Mouse (Mus musculus) c-Kit-positive CD71-positive TER-119-negative erythroid progenitor cells, embryonic 14.5 days (primary cell): ENCODE measurements at regions not wholly inside any gene's neighbourhood (a gene's known extent, or its start where the extent isn't known, plus 50 kb on each side); places are given as distances from the start of the nearest gene placed in this dataset.
"Not testable (repeated sequence)": the region's sequence is repeated elsewhere in the genome, so short reads cannot be mapped to it uniquely, and the experiment has no call there.

Experiments
- DNase-seq: peaks from one replicate; pipeline ENCODE4 v3.0.0-alpha.2; 2013; ENCODE audit warnings: low read depth

DNA sequence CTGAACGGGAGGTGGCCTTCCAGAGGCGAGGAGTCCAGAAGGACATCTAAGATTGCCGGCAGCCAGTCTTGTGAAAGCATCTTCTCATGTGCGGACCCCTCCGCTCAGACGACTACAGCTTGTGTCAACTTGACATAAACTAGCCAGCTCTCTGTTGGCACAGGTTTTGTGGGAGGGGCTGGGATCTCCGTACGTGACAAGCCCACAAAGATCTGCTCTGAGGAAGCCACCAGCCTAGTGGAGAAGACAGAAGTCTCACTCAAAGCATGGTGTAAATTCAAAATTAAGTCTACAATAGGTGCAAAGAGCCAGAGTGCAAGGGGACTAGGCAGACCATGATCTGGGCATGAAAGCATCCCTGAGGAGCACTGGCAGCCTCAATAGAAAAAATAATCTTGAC, 128.4 kb upstream of the Slc38a2 start:
- no peak for DNase-seq

DNA sequence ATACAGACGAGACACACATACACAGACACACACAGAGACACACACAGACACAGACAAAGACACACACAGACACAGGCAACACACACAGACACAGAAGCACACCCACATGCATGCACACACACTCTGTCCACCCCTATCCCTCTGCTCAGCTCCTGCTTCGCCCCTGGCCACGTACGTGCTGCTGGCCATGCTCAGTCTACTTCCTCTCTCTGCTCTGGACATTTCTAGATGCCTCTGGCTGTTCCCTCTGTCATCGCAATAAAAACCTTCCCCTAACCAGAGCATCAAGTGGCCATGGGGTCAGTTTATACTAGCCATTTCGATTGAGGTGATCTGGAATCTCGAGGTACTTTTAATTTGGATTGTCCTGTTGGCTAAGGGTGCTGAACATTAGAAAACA, 118.9 kb upstream of the Slc38a2 start:
- no peak for DNase-seq

DNA sequence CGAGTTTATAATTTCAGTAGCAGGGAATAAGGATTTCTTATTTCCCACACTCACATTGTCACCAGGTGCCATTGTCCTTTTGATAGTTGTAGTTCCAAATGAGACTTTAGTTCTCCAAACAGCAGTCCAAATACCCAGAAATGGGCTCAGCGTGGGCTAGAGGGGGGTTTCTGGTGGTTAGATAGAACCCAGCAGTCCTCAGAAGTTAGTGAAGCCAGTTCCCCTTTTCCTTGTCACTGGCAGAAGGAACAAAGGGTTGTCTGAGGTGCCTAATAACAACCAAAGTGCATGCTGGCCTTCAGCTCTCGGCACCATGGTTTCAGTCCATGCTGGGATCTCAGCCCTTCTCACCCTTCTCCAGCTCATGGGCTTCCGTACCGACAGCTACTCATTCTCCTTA, 118.1 kb upstream of the Slc38a2 start:
- DNase-seq: no peak

- DNase-seq: no peak
These were observed 117.6 kb upstream of the Slc38a2 start for GRCm38 (mm10) chr15:96816997-96817570.

- DNase-seq: no peak
These were observed 113.9 kb upstream of the Slc38a2 start for GRCm38 (mm10) chr15:96813472-96813871.

GRCm38 (mm10) chr15:96802729-96803053, 103.2 kb upstream of the Slc38a2 start:
- DNase-seq: no peak

- DNase-seq: peak; percentile 16
These were observed 102.7 kb upstream of the Slc38a2 start for GRCm38 (mm10) chr15:96802034-96802728.

GRCm38 (mm10) chr15:96799228-96799627, 99.7 kb upstream of the Slc38a2 start:
- no peak for DNase-seq

- DNase-seq: no peak
These were observed 98.2 kb upstream of the Slc38a2 start for GRCm38 (mm10) chr15:96797615-96798270.

DNA sequence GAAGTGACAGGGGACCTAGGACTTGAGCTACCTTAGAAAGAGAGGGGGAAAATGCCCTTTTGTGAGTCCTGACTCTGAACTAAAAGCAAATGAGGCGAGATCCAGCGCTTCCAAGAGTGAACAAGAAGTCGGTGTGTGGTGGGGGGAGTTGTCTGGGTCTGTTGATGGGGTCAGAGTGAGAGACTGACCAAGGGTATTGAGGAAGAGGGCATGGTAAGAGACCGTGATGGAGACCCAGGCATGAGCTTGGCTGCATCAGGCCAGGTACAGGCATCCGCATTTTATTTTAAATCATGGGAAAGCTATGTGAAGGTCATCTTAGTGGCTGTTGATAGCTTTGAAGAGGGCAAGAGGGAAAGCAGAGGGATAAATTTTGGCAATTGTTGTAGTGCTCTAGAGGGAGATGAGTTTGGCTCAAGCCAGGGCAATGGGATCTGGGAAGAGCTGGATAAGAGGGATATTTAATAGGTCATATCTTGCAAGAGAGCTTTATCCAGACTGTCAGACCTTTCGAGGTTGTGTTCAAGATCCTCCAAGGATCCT, 94.7 kb upstream of the Slc38a2 start:
- DNase-seq: no peak

GRCm38 (mm10) chr15:96793251-96793650, 93.7 kb upstream of the Slc38a2 start:
- DNase-seq: no peak

- DNase-seq: no peak
These were observed 91.8 kb upstream of the Slc38a2 start for GRCm38 (mm10) chr15:96791306-96791705.

DNA sequence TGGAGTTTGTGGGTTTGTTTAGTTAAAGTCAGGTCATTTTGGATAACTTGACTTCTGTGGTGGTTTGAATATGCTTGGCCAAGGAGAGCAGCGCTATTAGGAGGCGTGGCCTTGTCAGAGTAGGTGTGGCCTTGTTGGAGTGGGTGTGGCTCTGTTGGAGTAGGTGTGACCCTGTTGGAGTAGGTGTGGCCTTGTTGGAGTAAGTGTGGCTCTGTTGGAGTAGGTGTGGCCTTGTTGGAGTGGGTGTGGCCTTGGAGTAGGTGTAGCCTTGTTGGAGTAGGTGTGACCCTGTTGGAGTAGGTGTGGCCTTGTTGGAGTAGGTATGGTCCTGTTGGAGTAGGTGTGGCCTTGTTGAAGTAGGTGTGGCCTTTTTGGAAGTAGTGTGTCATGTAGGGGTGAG, 88.4 kb upstream of the Slc38a2 start:
- not testable (repeated sequence) for DNase-seq

DNA sequence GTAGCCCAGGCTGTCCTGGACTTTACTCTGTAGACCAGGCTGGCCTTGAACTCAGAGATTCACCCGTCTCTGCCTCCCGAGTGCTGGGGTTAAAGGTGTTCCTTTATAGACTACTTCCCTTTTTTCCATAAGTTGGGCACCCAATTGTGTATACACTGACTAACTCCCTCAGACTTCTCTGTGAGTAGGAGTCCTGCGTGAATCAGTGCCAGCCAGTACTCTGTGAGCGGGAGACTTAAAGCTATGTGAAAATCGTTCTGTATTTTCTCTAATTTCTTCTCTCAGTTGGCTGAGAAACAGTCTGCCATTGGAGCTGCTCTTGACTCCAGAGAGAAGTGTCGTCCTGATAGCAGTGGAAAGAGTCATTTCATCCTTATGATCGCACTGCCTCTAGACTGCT, 85.0 kb upstream of the Slc38a2 start:
- DNase-seq: no peak

DNA sequence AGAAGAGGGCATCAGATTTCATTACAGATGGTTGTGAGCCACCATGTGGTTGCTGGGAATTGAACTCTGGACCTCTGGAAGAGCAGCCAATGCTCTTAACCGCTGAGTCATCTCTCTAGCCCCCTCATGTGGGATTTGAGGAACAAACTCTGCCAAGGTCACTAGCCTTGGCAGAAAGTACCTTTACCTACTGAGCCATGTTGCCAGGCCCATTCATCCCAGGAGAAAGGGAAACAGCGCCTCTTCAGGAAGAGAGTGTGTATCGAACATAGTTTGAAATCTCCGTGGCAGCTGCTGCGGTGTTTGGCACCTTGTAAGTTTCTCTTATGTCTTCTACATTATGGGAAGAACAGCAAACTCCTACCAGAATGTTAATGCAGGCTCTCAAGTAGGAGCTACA, 82.0 kb upstream of the Slc38a2 start:
- no peak for DNase-seq

GRCm38 (mm10) chr15:96780606-96781005, 81.1 kb upstream of the Slc38a2 start:
- no peak for DNase-seq

- DNase-seq: no peak
These were observed 79.8 kb upstream of the Slc38a2 start for GRCm38 (mm10) chr15:96779358-96779757.

- DNase-seq: no peak
These were observed 78.9 kb upstream of the Slc38a2 start for GRCm38 (mm10) chr15:96778321-96778926.

GRCm38 (mm10) chr15:96776476-96777075, 77.0 kb upstream of the Slc38a2 start:
- DNase-seq: no peak

GRCm38 (mm10) chr15:96775129-96775528, 75.6 kb upstream of the Slc38a2 start:
- DNase-seq: no peak

DNA sequence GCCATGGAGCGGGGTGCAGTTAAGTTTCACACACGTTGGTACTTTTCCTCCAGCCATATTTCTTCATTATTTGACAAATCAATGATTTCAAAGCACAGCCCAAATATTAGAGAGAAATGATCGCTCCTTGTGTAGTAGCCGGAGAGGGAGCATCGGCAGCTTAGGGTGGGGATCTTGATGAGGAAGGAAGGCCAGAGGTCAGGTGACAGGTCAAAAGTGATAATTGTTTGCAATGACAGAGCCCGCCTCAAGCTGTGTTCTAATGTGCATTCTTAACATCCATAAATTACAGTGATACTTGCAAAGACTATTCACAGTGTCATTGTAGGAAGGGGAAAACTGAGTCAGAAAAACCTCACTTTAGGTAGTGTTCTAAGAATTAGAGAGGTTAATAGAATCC, 75.1 kb upstream of the Slc38a2 start:
- no peak for DNase-seq

DNA sequence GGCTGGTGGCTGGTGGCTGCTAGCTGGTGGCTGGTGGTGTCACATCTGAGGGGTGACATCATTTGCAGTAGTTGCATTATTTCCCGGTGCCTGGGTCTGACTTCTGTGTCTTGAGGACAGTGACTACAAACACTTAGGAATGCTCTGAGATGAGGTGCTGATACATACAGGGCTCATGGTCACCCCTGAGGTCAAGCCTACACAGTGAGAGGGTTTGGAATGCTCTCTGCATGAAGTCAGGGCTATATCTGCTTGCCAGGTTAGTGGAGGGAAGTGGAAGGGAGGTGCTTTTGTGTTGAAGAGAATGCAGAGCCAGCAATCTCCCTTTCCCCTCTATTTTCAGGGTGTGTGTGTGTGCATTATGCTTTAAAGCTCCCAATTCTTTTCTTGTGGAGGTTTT, 74.1 kb upstream of the Slc38a2 start:
- DNase-seq: no peak

DNA sequence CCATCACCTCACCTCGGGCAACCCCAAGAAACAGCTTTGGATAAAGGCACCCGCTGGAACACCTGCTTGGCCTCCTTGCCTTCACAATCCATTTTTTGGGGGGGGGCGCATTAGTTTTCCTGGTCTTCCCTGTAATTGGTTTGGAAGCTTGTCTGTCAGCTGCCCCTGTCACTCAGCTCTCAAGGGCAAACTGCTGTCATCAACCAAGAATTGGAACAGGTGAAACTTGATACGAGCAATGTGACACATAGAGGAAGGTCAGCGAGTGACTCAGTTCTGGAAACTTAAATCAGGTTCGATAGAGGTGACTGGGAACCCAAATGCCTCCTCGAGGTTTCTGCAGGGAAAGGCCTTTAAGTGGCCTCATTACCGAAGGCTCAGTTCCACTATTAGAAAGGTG, 73.2 kb upstream of the Slc38a2 start:
- no peak for DNase-seq
